Mouse (Mus musculus) liver, embryonic 11.5 days (tissue): ENCODE results near the gene Lgals12. TPM values are rescaled to one million over a fixed set of nuclear protein-coding genes. Genes with fewer than 3 reads are reported as not detected.

Experiments used
- polyA plus RNA-seq: library from polyadenylated mRNA; unstranded; fragments of >200 nt; fragmentation: Nextera tagmentation; extraction: Ambion mirVana; gene quantifications from 2 replicates; pipeline ENCODE4 v1.2.1, GENCODE M21; 2014

Gene Lgals12
- polyA plus RNA-seq, 1 experiment from 2014 or later: not detected

Other genes starting within 250 kb of the Lgals12 start
- 16.2 and 16.7 TPM in 2 replicates for gene Spindoc, start 224.2 kb downstream of the Lgals12 start, polyA plus RNA-seq
- gene 2700081O15Rik, start 189.6 kb downstream of the Lgals12 start, polyA plus RNA-seq: 3.5 and 4.8 TPM in 2 replicates
- gene Rtn3, start 123.9 kb downstream of the Lgals12 start, polyA plus RNA-seq: 77.3 and 78.3 TPM in 2 replicates
- gene Atl3, start 113.2 kb downstream of the Lgals12 start, polyA plus RNA-seq: 10.7 and 11.2 TPM in 2 replicates
- 16.0 TPM in 2 replicates for gene Pla2g16, start 49.7 kb downstream of the Lgals12 start, polyA plus RNA-seq
- gene Hrasls5, start 5.3 kb upstream of the Lgals12 start, polyA plus RNA-seq: not detected in 2 replicates
- gene Slc22a19, start 104.1 kb upstream of the Lgals12 start, polyA plus RNA-seq: not detected in 2 replicates
- gene Slc22a26, start 195.5 kb upstream of the Lgals12 start, polyA plus RNA-seq: not detected in 2 replicates